Mouse (Mus musculus) CH12.LX (cell line): ENCODE data around the gene Phactr1. TPM values are rescaled to one million over a fixed set of nuclear protein-coding genes. Genes with fewer than 3 reads are reported as not detected.
A peak's percentile ranks its signal among the peaks of the same experiment; 100 is the strongest.

Experiments
- DNase-seq: peaks from one replicate; pipeline ENCODE4 v3.0.0-alpha.2; 2013; ENCODE audit errors: extremely low read depth
- H3K27ac ChIP-seq: 2 replicates; pipeline ENCODE4 v1.5.1; 2012; ENCODE audit warnings: low read depth, mild to moderate bottlenecking, control low read depth, moderate library complexity; ENCODE audit not compliant: insufficient read depth
- H3K27me3 ChIP-seq: replicated peaks from 2 replicates; pipeline ENCODE3; 2012; ENCODE audit warnings: inconsistent platforms
- H3K36me3 ChIP-seq, 2 experiments: replicated peaks in 1 of 2; 2 replicates each; pipeline versions ENCODE3 to v1.6.1; 2012; ENCODE audit warnings: inconsistent platforms in 1 of 2, low read length in 1 of 2, mild to moderate bottlenecking in 1 of 2, mixed read lengths in 1 of 2, moderate library complexity in 1 of 2; ENCODE audit not compliant: control insufficient read depth in 1 of 2, insufficient read depth in 1 of 2
- H3K4me1 ChIP-seq, 2 experiments: 2 replicates each; pipeline ENCODE4 v1.6.1; 2012; ENCODE audit warnings: inconsistent platforms in 1 of 2, moderate library complexity in 1 of 2; ENCODE audit not compliant: insufficient read depth in 2 of 2, control insufficient read depth in 1 of 2
- H3K4me2 ChIP-seq: 2 replicates; pipeline ENCODE4 v1.6.1; 2012; ENCODE audit warnings: low read depth, mild to moderate bottlenecking, control low read depth; ENCODE audit not compliant: poor library complexity, insufficient read depth, severe bottlenecking
- H3K4me3 ChIP-seq, 3 experiments: fragments of 150-350 bp in 1 of 3; sonication (generic) in 1 of 3; replicated peaks in 1 of 3; 2 replicates each; pipeline versions ENCODE3 to v1.5.1; 2011 to 2012; ENCODE audit warnings: low read depth in 2 of 3, low read length in 2 of 3, mild to moderate bottlenecking in 2 of 3, moderate library complexity in 2 of 3, control low read depth in 1 of 3, improper control_type of control experiment in 1 of 3, inconsistent platforms in 1 of 3, mixed read lengths in 1 of 3; ENCODE audit not compliant: poor library complexity in 1 of 3
- H3K79me2 ChIP-seq: replicated peaks from 2 replicates; pipeline ENCODE4 v1.6.1; 2012; ENCODE audit warnings: mild to moderate bottlenecking, moderate library complexity; ENCODE audit not compliant: control insufficient read depth, poor library complexity, insufficient read depth, severe bottlenecking; ENCODE audit errors: extremely low read depth
- H3K9ac ChIP-seq: 2 replicates; pipeline ENCODE4 v1.6.1; 2012; ENCODE audit warnings: low read depth, mild to moderate bottlenecking, control low read depth, moderate library complexity; ENCODE audit not compliant: insufficient read depth
- H3K9me3 ChIP-seq: replicated peaks from 2 replicates; pipeline ENCODE3; 2012; ENCODE audit warnings: low read length, inconsistent platforms, mixed read lengths
- BHLHE40 ChIP-seq: IDR thresholded peaks from 2 replicates; pipeline ENCODE4 v1.6.1; 2011; ENCODE audit warnings: mild to moderate bottlenecking, low read depth, low read length, improper control_type of control experiment
- CHD2 ChIP-seq: IDR thresholded peaks from 2 replicates; pipeline ENCODE4 v1.6.1; 2011; ENCODE audit warnings: low read length, improper control_type of control experiment
- CTCF ChIP-seq, 2 experiments: IDR thresholded peaks in 1 of 2; conservative IDR thresholded peaks in 1 of 2; 2 replicates each; pipeline ENCODE4 v1.5.1; 2011 to 2012; ENCODE audit warnings: low read depth in 2 of 2, low read length in 2 of 2, improper control_type of control experiment in 1 of 2, inconsistent platforms in 1 of 2, mild to moderate bottlenecking in 1 of 2, moderate library complexity in 1 of 2
- E2F4 ChIP-seq: IDR thresholded peaks from 2 replicates; pipeline ENCODE4 v1.6.1; 2011; ENCODE audit warnings: low read depth, low read length, improper control_type of control experiment; ENCODE audit not compliant: insufficient replicate concordance
- ELF1 ChIP-seq: IDR thresholded peaks from 2 replicates; pipeline ENCODE4 v1.6.1; 2014; ENCODE audit warnings: low read depth, mild to moderate bottlenecking, inconsistent platforms, low read length, improper control_type of control experiment
- EP300 ChIP-seq: IDR thresholded peaks from 2 replicates; pipeline ENCODE4 v1.6.1; 2011; ENCODE audit warnings: low read length, improper control_type of control experiment
- GABPA ChIP-seq: IDR thresholded peaks from 2 replicates; pipeline ENCODE4 v1.6.1; 2012; ENCODE audit warnings: low read depth, low read length, improper control_type of control experiment, inconsistent platforms; ENCODE audit not compliant: insufficient replicate concordance
- JUN ChIP-seq: IDR thresholded peaks from 2 replicates; pipeline ENCODE4 v1.6.1; 2011; ENCODE audit warnings: low read depth, mild to moderate bottlenecking, low read length, improper control_type of control experiment, moderate library complexity; ENCODE audit not compliant: insufficient read depth
- MEF2A ChIP-seq: IDR thresholded peaks from 2 replicates; pipeline ENCODE4 v1.6.1; 2014; ENCODE audit warnings: low read depth, mild to moderate bottlenecking, inconsistent platforms, low read length, improper control_type of control experiment, borderline replicate concordance
- MYC ChIP-seq: IDR thresholded peaks from 2 replicates; pipeline ENCODE4 v1.6.1; 2011; ENCODE audit warnings: low read depth, mild to moderate bottlenecking, improper control_type of control experiment, low read length
- NELFE ChIP-seq: IDR thresholded peaks from 2 replicates; pipeline ENCODE4 v1.6.1; 2011; ENCODE audit warnings: low read depth, low read length, improper control_type of control experiment
- RAD21 ChIP-seq: IDR thresholded peaks from 2 replicates; pipeline ENCODE4 v1.6.1; 2011; ENCODE audit warnings: low read depth, mild to moderate bottlenecking, low read length, improper control_type of control experiment, moderate library complexity
- SMC3 ChIP-seq: IDR thresholded peaks from 2 replicates; pipeline ENCODE4 v1.6.1; 2011; ENCODE audit warnings: low read depth, low read length, improper control_type of control experiment
- TBP ChIP-seq: conservative IDR thresholded peaks from 2 replicates; pipeline ENCODE4 v1.6.1; 2011; ENCODE audit warnings: low read depth, low read length, improper control_type of control experiment
- ZNF384 ChIP-seq: IDR thresholded peaks from 2 replicates; pipeline ENCODE4 v1.6.1; 2012; ENCODE audit warnings: low read depth, low read length, improper control_type of control experiment, inconsistent platforms
- dilution Hi-C: fragments of 300-500 bp; cut with MboI; formaldehyde crosslinking; loops from 2 replicates; pipeline ENCODE4 v1.14.3; 2020; ENCODE audit warnings: low sequenced_read_pairs; ENCODE audit not compliant: extremely low pct_unique_long_range_greater_than_20kb, extremely low pct_ligation_motif_present
- in situ Hi-C: fragments of 300-500 bp; cut with MboI; formaldehyde crosslinking; loops from 3 replicates; pipeline ENCODE4 v1.14.3; 2019; ENCODE audit warnings: low sequenced_read_pairs, low pct_ligation_motif_present, low pct_unique_long_range_greater_than_20kb, mixed read lengths
- polyA plus RNA-seq: library from polyadenylated mRNA; unstranded; fragments of >175 nt; gene quantifications from 2 replicates; pipeline ENCODE4 v1.2.1, GENCODE M21; 2012; ENCODE audit warnings: low read depth; ENCODE audit not compliant: insufficient read length
- total RNA-seq, 2 experiments: library from RNA; depleted of rRNA; stranded (reverse); fragments of 300-350 nt in 1 of 2; fragments of >200 nt in 1 of 2; gene quantifications; 2 replicates each; pipeline ENCODE4 v1.2.3; 2012 to 2014

Phactr1 gene
- total and polyA plus RNA-seq, 3 experiments: 2.0 to 6.1 (median 3.1) TPM

GRCm38 (mm10) chr13:42789221-42789620, 108.8 kb downstream of the Phactr1 start:
- DNase-seq: no peak
- dilution Hi-C loops (no loop called here), in situ Hi-C loops (loop anchor here (25.0 kb wide), 1 partner anchor 177 kb away; no protein-coding TSS in a partner anchor)
- Histone ChIP-seq H3K4me1 (peaks cover 0 to 2% of the 10 kb centered on the region in 2 experiments; a peak in 1 of 4 replicates), H3K27me3 (peaks cover 8% of the 10 kb centered on the region), H3K79me2 (no peaks in the 10 kb centered on the region), H3K9me3 (no peaks in the 10 kb centered on the region), H3K4me3 (no peak overlapping the region), H3K27ac (no peak overlapping the region), H3K36me3 (no peaks in the 10 kb centered on the region), H3K4me2 (no peak overlapping the region), H3K9ac (no peak overlapping the region)
- TF ChIP-seq GABPA: no peak
- peak in 1 of 2 experiments; percentile 28; a peak in 1 of 4 replicates for TF ChIP-seq CTCF (conservative IDR thresholded peaks at IDR 0.05 in 1 of 2, IDR thresholded peaks at IDR 0.05 in 1 of 2; ENCODE audit: low read depth in 2 of 2, low read length in 2 of 2)

- no peak overlapping the region for H3K27ac ChIP-seq
- in situ Hi-C loops: loop anchor here (25.0 kb wide), 1 partner anchor 180 kb away; no protein-coding TSS in a partner anchor
- no peaks in the 10 kb centered on the region for H3K9me3 ChIP-seq
- TF ChIP-seq CTCF (conservative IDR thresholded peaks at IDR 0.05 in 1 of 2, IDR thresholded peaks at IDR 0.05 in 1 of 2; ENCODE audit: low read depth in 2 of 2, low read length in 2 of 2): peak; percentile 63 to 72
- no peak for TF ChIP-seq CHD2
- TF ChIP-seq MYC: no peak
- peak; percentile 46 for TF ChIP-seq RAD21
- TF ChIP-seq SMC3: peak; percentile 51
- dilution Hi-C loops: no loop called here
- peak; percentile 43 for DNase-seq
- H3K4me3 ChIP-seq: no peak overlapping the region
- no peaks in the 10 kb centered on the region for H3K79me2 ChIP-seq
- no peaks in the 10 kb centered on the region for H3K36me3 ChIP-seq
- no peak overlapping the region for H3K4me2 ChIP-seq
- no peak overlapping the region for H3K9ac ChIP-seq
- H3K27me3 ChIP-seq: peaks cover 1% of the 10 kb centered on the region
- H3K4me1 ChIP-seq: peaks cover 0 to 2% of the 10 kb centered on the region in 2 experiments; a peak in 1 of 4 replicates
These were observed 111.9 kb downstream of the Phactr1 start for GRCm38 (mm10) chr13:42792279-42792678.

GRCm38 (mm10) chr13:42800523-42800922, 120.1 kb downstream of the Phactr1 start:
- in situ Hi-C loops (no loop called here), dilution Hi-C loops (no loop called here)
- no peak overlapping the region for H3K4me2 ChIP-seq
- DNase-seq: no peak
- no peaks in the 10 kb centered on the region for H3K9me3 ChIP-seq
- no peak for TF ChIP-seq ZNF384
- no peak for TF ChIP-seq JUN
- TF ChIP-seq CTCF (conservative IDR thresholded peaks at IDR 0.05 in 1 of 2, IDR thresholded peaks at IDR 0.05 in 1 of 2; ENCODE audit: low read depth in 2 of 2, low read length in 2 of 2): no peak
- no peak for TF ChIP-seq BHLHE40
- no peak for TF ChIP-seq MEF2A
- TF ChIP-seq EP300: no peak
- TF ChIP-seq TBP: no peak
- TF ChIP-seq ELF1: no peak
- TF ChIP-seq SMC3: no peak
- no peak for TF ChIP-seq NELFE
- no peak for TF ChIP-seq E2F4
- H3K4me3 ChIP-seq: no peak overlapping the region
- no peak overlapping the region for H3K27ac ChIP-seq
- no peaks in the 10 kb centered on the region for H3K79me2 ChIP-seq
- H3K27me3 ChIP-seq: peaks cover 2% of the 10 kb centered on the region
- H3K36me3 ChIP-seq: no peaks in the 10 kb centered on the region
- no peak overlapping the region for H3K9ac ChIP-seq
- H3K4me1 ChIP-seq: peaks cover 0 to 10% of the 10 kb centered on the region in 2 experiments; a peak in 2 of 4 replicates
